Mouse (Mus musculus) kidney, adult 11 months (tissue): ENCODE data around the gene Hexim2.

Experiments
- DNase-seq: peaks from one replicate; pipeline ENCODE4 v3.0.0; 2022

Gene Hexim2

DNA sequence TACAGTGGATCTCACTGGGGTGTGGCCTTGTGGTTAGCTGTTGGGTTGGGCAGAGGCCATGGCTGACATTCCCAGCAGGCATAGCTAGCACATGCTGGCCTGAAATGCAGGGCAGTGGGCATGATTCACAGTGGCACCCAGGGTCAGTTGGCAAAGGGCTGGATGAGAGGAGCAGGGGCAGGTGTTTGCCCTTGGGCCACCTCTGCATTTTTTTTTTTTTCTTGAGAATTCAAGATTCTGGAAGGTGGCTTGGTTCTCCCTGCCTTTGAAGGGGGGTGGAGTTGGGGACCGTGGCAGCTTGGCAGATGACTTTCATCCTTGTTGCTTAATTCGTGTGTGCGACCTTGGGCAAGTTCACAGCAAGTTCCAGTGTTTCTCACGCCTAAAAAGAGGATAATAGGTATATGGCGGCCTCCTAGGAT lies 42.2 kb downstream of the Hexim2 start:
- peak; percentile 77 for DNase-seq

DNA sequence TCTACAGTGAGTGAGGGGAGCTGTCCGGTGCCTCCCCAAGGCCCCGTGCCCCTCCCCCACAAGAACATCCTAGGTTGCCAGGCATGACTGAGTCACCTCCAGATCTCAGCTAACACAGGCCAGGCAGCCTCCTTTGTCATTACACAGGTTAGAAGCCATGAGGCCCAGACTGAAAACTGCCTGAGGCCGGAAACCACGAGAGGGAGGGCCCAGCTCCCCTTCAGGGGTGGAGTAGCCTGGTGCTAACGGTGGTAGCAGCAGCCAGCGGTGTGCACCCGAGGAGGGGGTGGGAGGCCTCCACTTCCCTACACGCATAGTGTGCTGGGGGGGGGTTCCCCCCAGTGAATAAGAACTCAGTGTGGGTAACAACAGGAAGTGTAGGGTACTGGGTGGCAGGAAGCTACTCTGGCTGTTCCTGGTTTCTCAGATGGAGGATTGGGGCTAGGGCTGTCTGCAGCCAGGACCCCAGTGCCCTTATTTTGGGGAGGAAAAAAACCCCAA lies 42.7 kb downstream of the Hexim2 start:
- peak; percentile 52 for DNase-seq

DNA sequence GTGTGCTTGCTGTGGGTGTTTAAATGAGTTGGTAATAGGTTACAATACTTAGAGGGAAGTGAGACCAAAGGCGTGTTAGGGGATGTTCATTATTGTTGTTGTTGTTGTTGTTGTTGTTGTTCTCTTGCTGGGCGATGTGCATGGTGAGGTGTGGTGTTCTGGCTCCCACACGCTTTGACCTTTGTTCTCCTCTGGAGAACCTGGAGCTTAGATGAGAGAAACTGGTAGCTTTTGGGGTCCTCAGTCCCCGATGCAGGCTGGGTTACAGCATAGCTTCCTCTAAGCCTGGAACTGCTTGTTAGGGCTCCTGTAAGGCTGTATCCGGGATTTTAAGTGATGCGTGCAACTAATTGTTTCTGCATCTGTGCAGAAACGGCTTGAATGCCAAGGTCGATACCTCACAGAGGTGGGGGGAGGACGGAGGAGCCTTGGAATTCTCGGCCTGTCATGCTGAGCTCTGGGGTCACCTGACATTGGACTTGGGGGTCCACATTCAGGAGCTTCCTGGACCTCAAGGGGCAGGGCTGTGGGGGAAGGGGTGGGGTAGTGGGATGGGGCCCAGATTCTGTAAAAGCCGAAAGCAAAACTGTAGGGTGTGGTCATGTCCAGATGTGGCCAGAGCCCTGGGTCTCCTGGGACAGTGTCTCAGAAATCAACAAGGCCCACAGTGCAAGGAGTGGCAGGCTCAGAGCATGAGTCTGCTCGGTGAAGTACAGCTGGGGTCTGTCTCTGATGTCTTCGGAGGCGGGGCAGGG lies 43.6 kb downstream of the Hexim2 start:
- no peak for DNase-seq

DNA sequence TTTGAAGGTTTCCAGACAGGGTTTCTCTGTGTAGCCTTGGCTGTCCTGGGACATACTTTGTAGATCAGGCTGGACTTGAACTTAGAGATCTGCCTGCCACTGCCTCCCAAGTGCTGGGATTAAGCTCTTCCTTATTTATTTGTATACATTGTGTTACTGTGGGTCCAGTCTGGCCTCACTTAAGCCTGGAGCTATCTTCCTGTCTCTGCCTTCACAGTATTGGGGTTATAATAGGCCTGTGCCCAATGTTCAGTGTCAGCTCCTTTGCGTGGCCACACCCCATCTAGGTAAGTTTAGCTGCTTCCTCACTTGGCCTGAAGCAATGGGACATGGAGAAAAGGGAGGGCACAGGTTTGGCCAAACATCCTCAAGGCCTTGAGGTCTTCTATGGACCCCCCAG lies 44.3 kb downstream of the Hexim2 start:
- DNase-seq = no peak

DNA sequence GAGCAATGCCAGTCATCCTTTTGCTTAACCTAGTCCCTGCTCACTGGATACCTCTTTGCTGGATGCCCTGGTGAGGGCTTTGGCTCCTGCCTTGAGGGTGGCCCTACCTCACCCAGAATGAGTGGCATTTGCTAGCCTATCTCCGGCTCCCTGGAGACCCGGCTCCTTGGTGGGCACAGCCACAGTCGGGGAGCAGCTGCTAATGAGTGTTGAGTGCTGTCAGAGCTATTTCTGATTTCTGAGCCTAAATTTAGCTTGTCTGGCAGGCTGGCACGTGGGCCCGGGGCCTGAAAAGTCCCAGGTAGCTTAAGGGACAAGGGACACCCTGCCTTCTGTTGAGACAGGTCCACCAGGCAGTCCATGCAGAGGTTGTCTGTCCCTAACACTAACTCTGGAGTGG lies 45.0 kb downstream of the Hexim2 start:
- DNase-seq = no peak

DNA sequence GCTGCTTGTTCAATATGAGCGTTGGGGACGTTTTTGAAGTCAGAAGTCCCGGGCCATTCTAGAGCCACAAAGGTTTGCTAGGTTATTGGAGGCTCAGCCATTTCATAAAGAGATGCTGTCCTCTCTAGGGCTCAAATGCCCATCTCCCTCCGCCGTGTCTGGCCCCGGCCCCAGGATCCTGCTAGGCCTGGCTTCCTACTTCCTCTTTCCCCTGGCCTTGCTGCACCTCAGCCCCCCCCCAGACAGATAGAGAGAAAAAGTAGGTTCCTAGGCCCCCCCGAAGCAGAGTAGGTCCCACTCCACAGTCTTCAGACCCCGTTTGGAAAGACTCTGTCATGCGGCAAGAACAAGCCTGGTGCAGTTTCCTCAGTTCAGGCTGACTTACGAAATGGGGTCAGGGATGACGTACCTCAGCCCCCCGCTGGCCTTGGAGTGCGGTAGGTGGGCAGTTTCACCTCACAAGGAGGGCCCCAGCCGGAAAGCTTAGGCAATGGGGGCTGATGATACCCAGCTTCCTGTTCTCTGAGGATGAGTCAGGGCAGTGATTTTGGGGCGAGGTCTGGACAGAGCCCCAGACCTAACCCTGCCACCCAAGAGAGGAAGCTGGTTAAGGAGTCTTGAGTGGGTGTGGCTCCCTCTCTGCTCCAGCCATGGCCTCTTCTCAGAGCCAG lies 45.7 kb downstream of the Hexim2 start:
- DNase-seq = no peak

DNA sequence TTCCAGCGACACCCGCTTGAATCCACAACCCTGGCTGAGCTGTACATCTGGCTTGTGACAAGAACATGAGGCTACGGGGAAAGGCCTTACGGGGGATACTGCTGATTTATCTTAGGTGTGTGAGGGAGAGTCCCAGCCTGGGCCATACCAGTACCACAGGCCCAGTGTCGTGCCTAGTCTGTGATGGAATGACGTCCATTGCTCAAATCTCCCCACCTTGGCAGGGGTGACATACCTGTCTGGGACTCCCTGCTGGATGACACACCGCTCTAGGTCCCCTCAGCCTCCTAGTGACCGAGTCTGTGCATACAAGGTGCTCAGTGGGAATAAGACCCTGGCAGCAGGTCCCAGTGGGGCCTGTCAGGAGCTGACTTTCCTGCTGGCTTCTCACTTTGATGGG lies 46.5 kb downstream of the Hexim2 start:
- DNase-seq = no peak

DNA sequence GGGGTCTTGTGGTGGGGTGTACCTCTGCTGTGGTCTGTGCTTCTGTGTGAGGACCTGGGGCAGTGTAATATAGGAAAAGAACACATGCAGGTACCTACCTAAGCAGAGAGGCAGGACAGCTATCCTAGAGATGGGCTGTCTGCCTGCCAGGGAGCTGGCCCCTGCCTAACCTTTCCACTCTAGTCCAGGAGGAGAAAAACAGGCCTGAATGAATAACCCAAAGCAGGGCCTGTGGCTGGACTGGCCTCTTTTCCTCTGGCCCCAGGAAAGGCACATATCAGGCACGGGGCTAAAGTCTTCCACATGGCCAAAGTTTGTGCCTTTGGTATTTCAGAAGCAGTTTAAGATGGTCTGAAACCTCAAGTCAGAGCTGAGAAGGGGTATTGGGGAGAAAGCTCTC lies 48.2 kb downstream of the Hexim2 start:
- peak; percentile 85 for DNase-seq

DNA sequence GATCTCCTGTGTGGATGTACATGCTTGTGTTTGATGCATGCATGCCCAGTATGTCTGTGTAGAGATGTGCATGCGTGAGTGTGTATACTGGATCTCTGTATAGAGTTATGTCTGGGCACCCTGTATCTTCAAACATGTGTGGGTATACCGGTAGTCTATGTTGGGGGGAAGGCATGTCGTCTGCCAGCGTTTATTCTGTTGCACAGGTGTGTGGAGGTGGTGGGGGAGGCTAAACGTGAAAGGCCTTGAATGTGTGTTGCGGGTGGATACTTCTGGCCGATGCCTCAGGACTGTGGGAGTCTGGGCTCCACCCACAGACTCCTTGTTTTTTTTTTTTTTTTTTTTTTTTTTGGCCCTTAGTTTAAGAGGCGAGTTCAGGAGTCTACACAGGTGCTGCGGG lies 49.1 kb downstream of the Hexim2 start:
- DNase-seq = no peak

DNA sequence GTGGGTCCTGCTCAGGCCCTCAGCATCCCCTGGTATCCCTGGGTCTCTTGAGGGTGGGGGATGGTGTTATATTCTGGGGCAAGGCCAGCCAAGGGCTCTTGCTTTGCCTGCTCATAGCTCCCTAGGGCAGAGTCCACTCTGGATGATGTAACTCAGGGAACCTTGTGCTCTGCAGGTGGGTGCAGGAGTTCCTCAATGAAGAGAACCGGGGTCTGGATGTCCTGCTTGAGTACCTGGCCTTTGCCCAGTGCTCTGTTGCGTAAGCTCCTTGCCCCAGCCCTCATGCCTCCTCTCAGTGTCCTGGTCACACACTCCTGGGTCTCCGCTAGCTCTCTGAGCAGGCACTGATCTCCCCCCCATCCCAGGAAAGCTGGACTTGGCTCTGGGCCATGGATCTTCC lies 49.7 kb downstream of the Hexim2 start:
- peak; percentile 96 for DNase-seq

DNA sequence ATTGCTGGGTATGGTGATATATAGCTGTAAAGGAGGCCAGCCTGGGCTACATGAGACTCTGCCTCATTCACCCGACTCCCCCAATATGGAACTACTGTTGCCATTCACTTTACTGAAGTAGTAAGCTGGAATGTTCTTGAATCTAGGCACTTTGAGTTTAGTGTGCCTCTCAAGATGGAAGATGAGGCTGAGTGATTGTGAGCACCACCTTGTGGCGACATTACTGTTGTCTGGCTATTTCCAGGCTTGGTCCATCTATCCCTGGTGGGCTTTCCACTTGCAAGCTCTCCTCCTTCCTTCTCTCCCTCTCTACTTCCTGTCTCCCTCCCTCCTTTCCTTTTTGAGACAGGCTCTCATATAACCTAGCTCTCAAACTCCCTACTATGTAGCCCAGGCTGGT lies 52.7 kb downstream of the Hexim2 start:
- DNase-seq = no peak
